In genomic region chr12:75772424-75773034, GRCm38 (mm10) we compare ENCODE assay signal across 9 mouse cellular contexts. TPM values are rescaled to one million over a fixed set of nuclear protein-coding genes. Genes with fewer than 3 reads are reported as not detected.
A peak's percentile ranks its signal among the peaks of the same experiment; 100 is the strongest.
DNase-seq lines count a peak whose midpoint lies in the region; TF ChIP-seq lines count a peak whose summit lies in the region.
"Had no signal": no experiment of that assay in that cellular context is flagged by ENCODE, and none has a peak within 500 bp of the region (broad histone marks: within the 10 kb centered on the region; RNA-seq: fewer than 3 reads in every experiment).

No protein-coding gene starts in this region.

- TF ChIP-seq CTCF in bone marrow macrophage, adult 2 months (IDR thresholded peaks at IDR 0.05; ENCODE audit: low read depth, low read length) = peak; percentile 80

- peak; percentile 46 for DNase-seq in gastrocnemius, adult 18-20 months (ENCODE audit: low spot score)
- DNase-seq in gastrocnemius, postnatal 25 days = no peak
- peak; percentile 57 to 74 for DNase-seq in CD8-positive naive resting alpha-beta T cell, adult 2 months (ENCODE audit: low read depth in 2 of 2, low spot score in 2 of 2)
- peak; percentile 17 to 59 for DNase-seq in frontal cortex, postnatal 36 days (ENCODE audit: low spot score in 2 of 2)
- peak; percentile 74 to 84 for DNase-seq in kidney, postnatal 25 days
- DNase-seq in lung, postnatal 4 days = peak; percentile 43 to 70
- DNase-seq in spleen, postnatal 14 days (ENCODE audit: low spot score in 2 of 2) = peak; percentile 23 to 57

- H3K4me3 ChIP-seq in bone marrow macrophage, adult 2 months (ENCODE audit: insufficient read depth, low read length) = no peak overlapping the region
- H3K4me3 ChIP-seq: limb, embryonic 12.5 days had no signal

- H3K27ac ChIP-seq in bone marrow macrophage, adult 2 months (ENCODE audit: insufficient read depth, low read depth, low read length) = no peak overlapping the region
- H3K27ac ChIP-seq: limb, embryonic 12.5 days had no signal

- no peaks in the 10 kb centered on the region for H3K4me1 ChIP-seq in bone marrow macrophage, adult 2 months (ENCODE audit: control insufficient read depth, insufficient read depth, low read length)
- H3K4me1 ChIP-seq: limb, embryonic 12.5 days had no signal

- TF ChIP-seq POLR2A in bone marrow macrophage, adult 2 months (IDR thresholded peaks at IDR 0.05; ENCODE audit: borderline replicate concordance, low read depth, low read length) = no peak

RNA-seq across cellular contexts. Expression of gene Sgpp1, which starts 37.0 kb away (rescaled TPM):
- total RNA-seq in gastrocnemius, adult 18-20 months (2021) = 10 to 100 TPM; 12.0 to 13.4 TPM
- 10 to 100 TPM; 12.3 to 12.9 TPM for total RNA-seq in gastrocnemius, postnatal 25 days (2021)
- 137 and 144 TPM in 2 replicates for polyA plus RNA-seq in bone marrow macrophage, adult 2 months (2012; ENCODE audit: insufficient read depth, insufficient read length, missing spikeins)

RNA-seq across cellular contexts. Expression of gene Syne2, which starts 45.4 kb away (rescaled TPM):
- total RNA-seq in gastrocnemius, adult 18-20 months (2021) = 10 to 100 TPM in 1 of 2 experiments, 1 to 10 TPM in 1; 9.1 to 13.9 TPM
- 10 to 100 TPM; 13.2 to 13.5 TPM for total RNA-seq in gastrocnemius, postnatal 25 days (2021)
- 6.6 and 9.8 TPM in 2 replicates for polyA plus RNA-seq in bone marrow macrophage, adult 2 months (2012; ENCODE audit: insufficient read depth, insufficient read length, missing spikeins)
